Mouse (Mus musculus): ENCODE data around the gene Cops4.

Cops4 gene

DNA sequence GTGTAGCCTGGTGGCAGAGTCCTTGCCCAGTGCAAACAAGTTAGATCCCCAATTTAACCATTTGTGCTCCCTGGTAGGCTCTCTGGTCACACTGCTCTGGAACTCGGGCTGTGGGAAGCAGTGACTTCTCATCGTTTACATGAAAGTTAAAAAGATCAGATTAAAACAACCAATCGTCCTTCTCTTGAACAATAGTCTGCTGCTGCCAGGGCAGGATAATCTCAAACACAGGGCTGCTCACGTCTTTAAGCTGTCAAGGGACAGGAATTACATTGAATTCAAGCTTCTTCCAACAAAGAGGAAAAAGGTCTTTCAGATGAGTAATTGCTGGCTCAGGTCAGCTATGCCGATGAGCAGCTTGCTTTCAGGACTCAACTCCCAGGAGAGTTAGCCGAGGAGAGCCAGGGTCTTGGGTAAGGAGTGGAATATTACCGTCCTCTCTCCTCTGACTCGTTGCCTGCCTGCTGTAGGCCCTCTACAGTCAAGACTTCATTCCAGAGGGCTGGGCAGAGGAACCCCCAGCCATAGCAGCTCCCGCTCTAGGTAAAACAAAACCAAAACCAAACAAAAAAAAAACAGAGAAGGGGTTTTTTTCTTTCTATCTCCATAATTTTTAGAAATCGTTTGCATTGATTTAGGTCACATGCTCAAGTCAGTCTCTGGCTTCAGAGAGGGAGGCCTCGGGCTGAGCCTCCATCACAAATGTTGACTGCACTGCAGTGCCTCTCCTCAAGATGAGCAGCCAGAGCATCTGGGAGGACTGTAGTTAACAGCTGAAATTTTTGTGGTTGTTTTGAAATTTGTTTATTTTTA lies 63.7 kb downstream of the Cops4 start:
- DNase-seq = no peak

GRCm38 (mm10) chr5:100582435-100582826 lies 64.3 kb downstream of the Cops4 start:
- peak; percentile 53 for DNase-seq

- no peak for DNase-seq
Observed at GRCm38 (mm10) chr5:100583066-100583465, 65.0 kb downstream of the Cops4 start.

GRCm38 (mm10) chr5:100585206-100585644 lies 67.1 kb downstream of the Cops4 start:
- no peak for DNase-seq

DNA sequence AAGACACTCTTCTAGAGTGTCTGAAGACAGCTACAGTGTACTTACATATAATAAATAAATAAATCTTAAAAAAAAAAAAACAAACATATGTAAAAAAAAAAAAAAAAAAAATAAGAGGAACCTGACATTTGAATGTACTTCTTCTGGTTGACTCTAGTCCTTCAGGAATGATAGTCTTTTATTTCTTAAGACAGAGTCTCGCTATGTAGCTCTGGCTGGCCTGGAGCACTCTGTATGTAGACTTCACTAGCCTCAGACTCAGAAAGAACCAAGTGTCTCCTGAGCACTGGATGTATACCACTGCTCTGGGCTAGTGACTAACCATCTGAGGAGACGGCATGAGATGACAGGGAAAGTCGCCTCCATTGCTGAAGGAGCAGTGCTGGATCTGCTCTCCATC lies 67.5 kb downstream of the Cops4 start:
- DNase-seq = no peak

DNA sequence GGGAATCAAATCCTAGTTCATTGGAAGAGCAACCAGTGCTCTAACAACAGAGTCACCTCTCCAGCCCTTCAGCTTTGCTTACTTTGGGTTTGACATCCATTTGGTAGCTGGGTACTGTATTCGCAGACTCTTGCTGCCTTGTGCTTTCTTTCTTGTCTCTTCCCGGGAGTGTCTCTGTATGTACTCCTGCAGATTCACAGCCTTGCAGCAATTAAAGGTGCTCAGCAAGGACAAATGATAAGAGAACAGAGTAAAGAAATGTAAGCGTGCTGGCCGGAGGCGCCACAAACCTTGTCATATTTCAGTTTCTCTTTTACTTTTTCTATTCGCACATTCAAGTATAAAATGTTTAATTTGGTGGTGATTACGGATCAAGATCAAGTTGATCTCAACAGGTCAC lies 69.0 kb downstream of the Cops4 start:
- DNase-seq = no peak

- peak; percentile 49 for DNase-seq
Observed at GRCm38 (mm10) chr5:100587626-100588025, 69.5 kb downstream of the Cops4 start.

- no peak for DNase-seq
Observed at GRCm38 (mm10) chr5:100590505-100590904, 72.4 kb downstream of the Cops4 start.

DNA sequence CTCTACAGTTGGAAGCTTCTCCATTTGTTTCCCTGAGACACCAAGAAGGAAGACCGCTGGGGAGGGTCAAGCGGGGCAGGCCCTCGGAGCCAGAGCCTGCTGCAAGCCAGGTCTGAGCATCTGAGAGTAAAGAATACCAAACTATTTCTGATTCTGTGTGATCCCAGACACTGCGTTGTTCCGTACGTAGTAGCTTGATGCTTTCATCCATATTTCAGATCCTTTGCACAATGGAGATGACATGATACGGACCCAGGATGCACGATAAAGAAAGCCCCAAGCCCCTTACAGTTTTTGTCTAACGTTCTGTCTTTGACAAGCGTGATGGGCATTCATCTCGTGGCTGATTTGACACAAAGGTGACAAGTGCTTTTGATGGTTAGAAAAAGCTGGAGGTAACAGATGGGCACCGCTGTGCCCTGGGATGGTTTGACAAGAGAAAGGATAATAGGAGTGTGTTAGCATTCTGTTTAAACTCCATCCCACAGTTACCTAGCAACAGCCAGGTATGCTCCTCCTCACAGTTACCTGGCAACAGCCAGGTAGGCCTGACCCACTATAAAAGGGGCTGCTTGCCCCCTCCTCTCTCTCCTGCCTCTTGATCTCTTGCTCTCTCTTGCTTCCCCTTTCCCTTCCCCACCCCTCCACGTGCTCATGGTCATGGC lies 76.8 kb downstream of the Cops4 start:
- DNase-seq = no peak

GRCm38 (mm10) chr5:100595999-100596398 lies 77.9 kb downstream of the Cops4 start:
- no peak for DNase-seq

Data from lung, postnatal 36 days (tissue).